Mouse (Mus musculus) limb, embryonic 14.5 days (tissue): ENCODE results near the gene Nipa1. TPM values are rescaled to one million over a fixed set of nuclear protein-coding genes. Genes with fewer than 3 reads are reported as not detected.
A peak's percentile ranks its signal among the peaks of the same experiment; 100 is the strongest.

Source experiments
- ATAC-seq: fragments of 200-750 bp; cut with Nextera tagmentation; 2 replicates; pipeline ENCODE4 v1.8.0; 2017; ENCODE audit warnings: low read depth, moderate number of reproducible peaks, moderate TSS enrichment; ENCODE audit not compliant: low FRiP score
- DNase-seq: peaks from one replicate; pipeline ENCODE4 v3.0.0-alpha.2; 2015; ENCODE audit warnings: low spot score
- H3K27ac ChIP-seq: fragments of 300-500 bp; sonication (generic); replicated peaks from 2 replicates; pipeline ENCODE4 v1.5.1; 2014; ENCODE audit warnings: low read depth, mild to moderate bottlenecking, low read length, moderate library complexity, mixed read lengths
- H3K27me3 ChIP-seq: fragments of 300-500 bp; sonication (generic); 2 replicates; pipeline ENCODE4 v1.6.1; 2014; ENCODE audit warnings: low read length, mixed read lengths; ENCODE audit not compliant: control insufficient read depth, insufficient read depth
- H3K36me3 ChIP-seq: fragments of 300-500 bp; sonication (generic); 2 replicates; pipeline ENCODE4 v1.6.1; 2014; ENCODE audit warnings: mild to moderate bottlenecking, low read length, moderate library complexity, mixed read lengths; ENCODE audit not compliant: control insufficient read depth, insufficient read depth
- H3K4me1 ChIP-seq: fragments of 300-500 bp; sonication (generic); 2 replicates; pipeline ENCODE4 v1.6.1; 2014; ENCODE audit warnings: antibody characterized with exemption, low read length, mixed read lengths; ENCODE audit not compliant: control insufficient read depth, insufficient read depth
- H3K4me2 ChIP-seq: fragments of 300-500 bp; sonication (generic); replicated peaks from 2 replicates; pipeline ENCODE4 v1.6.1; 2014; ENCODE audit warnings: low read depth, mild to moderate bottlenecking, low read length, moderate library complexity; ENCODE audit not compliant: severe bottlenecking
- H3K4me3 ChIP-seq: fragments of 300-500 bp; sonication (generic); replicated peaks from 2 replicates; pipeline ENCODE4 v1.5.1; 2014; ENCODE audit warnings: low read length
- H3K9ac ChIP-seq: fragments of 300-500 bp; sonication (generic); 2 replicates; pipeline ENCODE4 v1.6.1; 2014; ENCODE audit warnings: mild to moderate bottlenecking, low read depth, low read length, moderate library complexity; ENCODE audit not compliant: severe bottlenecking
- H3K9me3 ChIP-seq: fragments of 300-500 bp; sonication (generic); 2 replicates; pipeline ENCODE4 v1.6.1; 2016; ENCODE audit warnings: low read length; ENCODE audit not compliant: control insufficient read depth
- POLR2A ChIP-seq: fragments of 200-500 bp; IDR thresholded peaks from 2 replicates; pipeline ENCODE4 v1.8.0; 2012; ENCODE audit warnings: inconsistent platforms, mild to moderate bottlenecking, moderate library complexity, borderline replicate concordance; ENCODE audit not compliant: insufficient read depth, insufficient read length; ENCODE audit errors: extremely low read depth
- WGBS: fragments of 180-500 bp; shearing (Covaris S2); extraction: QIAGEN DNeasy Blood & Tissue Kit; methylation state at CpG from one replicate; pipeline ENCODE4 v1.1.7; 2014; 5-methylcytosine and 5-hydroxymethylcytosine counted together
- polyA plus RNA-seq, 2 experiments: library from polyadenylated mRNA; depleted of rRNA in 1 of 2; stranded (reverse) in 1 of 2; unstranded in 1 of 2; fragments of >200 nt; fragmentation: Nextera tagmentation in 1 of 2; extraction: Ambion mirVana in 1 of 2; gene quantifications; 2 replicates each; pipeline versions ENCODE4 v1.2.1 to v1.2.3; 2012 to 2014

Gene Nipa1
- polyA plus RNA-seq, 2 experiments: 7.1 to 7.3 TPM

DNA sequence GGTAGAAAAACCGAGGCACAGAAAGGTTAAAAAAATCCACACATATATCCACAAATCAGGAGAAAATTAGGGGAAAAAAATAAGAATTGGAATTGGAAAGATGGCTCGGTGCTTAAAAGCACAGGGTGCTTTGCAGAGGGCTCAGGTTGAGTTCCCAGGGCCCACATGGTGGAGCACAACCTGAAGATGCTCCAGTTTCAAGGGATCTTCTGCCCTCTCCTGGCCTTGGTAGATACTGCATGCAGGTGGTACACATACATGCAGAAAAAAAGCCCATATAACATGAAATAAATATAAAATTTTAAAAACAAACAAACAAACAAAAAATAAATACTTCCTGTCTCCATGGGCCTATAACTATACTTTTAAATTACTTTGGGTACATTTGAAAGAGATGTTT is 45.3 kb downstream of the Nipa1 start:
- Histone ChIP-seq H3K27me3 (no peaks in the 10 kb centered on the region), H3K27ac (no peak overlapping the region), H3K4me3 (no peak overlapping the region), H3K4me1 (no peaks in the 10 kb centered on the region), H3K36me3 (peaks cover 5% of the 10 kb centered on the region), H3K9ac (no peak overlapping the region), H3K4me2 (no peak overlapping the region), H3K9me3 (no peaks in the 10 kb centered on the region)
- 99% methylated on average over 2 of the region's 2 CpGs for WGBS
- no peak for TF ChIP-seq POLR2A
- ATAC-seq (no peak), DNase-seq (no peak)

DNA sequence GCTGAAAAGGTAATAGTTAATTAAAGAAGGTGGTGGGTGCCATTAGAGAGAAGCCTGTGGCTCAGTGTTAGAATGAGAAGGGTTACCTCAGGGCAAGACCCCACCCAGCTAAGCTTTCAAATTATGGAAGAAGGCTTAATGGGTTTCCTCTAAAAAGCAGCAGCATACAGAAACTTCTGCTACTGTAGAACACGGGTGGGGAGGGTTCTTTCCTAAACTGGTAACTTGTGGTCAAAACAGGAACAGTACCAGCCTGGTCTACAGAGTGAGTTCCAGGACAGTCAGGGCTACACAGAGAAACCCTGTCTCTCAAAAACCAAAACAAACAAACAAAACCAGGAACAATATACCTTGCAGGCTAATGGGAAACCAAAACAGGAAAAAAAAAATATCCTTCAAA is 50.3 kb downstream of the Nipa1 start:
- no peak overlapping the region for H3K4me2 ChIP-seq
- TF ChIP-seq POLR2A: no peak
- H3K36me3 ChIP-seq: no peaks in the 10 kb centered on the region; the same call in 1 of the 2 replicates
- ATAC-seq (no peak), DNase-seq (no peak)
- WGBS: 71% methylated on average over 1 of the region's 1 CpGs
- no peak overlapping the region for H3K9ac ChIP-seq
- H3K27me3 ChIP-seq: no peaks in the 10 kb centered on the region
- H3K27ac ChIP-seq: no peak overlapping the region
- H3K4me3 ChIP-seq: no peak overlapping the region
- 0 out of 2 replicates have a peak, but pooled peaks cover 5% of the 10 kb centered on the region for H3K4me1 ChIP-seq
- H3K9me3 ChIP-seq: no peaks in the 10 kb centered on the region

DNA sequence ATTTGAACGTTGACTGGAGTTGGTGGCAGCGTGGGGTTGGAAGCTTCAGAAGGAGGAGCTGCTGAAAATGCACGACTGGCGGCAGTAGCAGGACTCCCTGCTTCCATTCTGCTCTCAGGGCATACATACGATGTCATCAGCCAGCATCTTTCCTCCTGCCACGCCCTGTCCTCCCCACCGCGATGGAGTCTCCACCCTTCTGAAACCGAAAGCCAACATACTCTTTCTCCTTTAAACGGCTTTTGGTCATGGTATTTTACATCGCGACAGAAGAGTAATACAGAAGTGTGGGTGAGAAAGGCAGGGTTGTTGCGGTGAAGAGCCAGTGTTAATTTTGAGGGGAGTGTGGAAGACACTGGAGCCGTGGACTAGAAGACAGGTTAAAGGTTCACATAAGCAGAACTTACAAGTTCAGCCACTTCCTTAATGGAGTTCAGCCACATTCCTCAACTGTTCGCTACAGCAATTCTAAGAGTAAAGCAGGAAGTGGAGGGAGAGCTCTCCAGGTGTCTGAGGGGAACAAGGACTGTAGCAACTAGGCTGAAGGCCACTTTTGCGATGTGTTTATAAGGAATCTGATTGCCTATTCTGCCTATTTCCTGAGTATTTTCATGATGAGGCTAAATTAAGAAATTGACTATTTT is 51.4 kb downstream of the Nipa1 start:
- H3K4me3 ChIP-seq: peak overlapping the region; percentile 28
- ATAC-seq: peak; percentile 17; the same call in 1 of the 2 replicates
- no peak for TF ChIP-seq POLR2A
- 0 out of 2 replicates have a peak, but pooled peaks cover 5% of the 10 kb centered on the region for H3K4me1 ChIP-seq
- peak overlapping the region; percentile 42 for H3K4me2 ChIP-seq
- no peaks in the 10 kb centered on the region for H3K27me3 ChIP-seq
- peak; percentile 13 for DNase-seq
- no peaks in the 10 kb centered on the region for H3K36me3 ChIP-seq
- H3K9me3 ChIP-seq: no peaks in the 10 kb centered on the region
- no peak overlapping the region for H3K27ac ChIP-seq
- 36% methylated on average over 16 of the region's 16 CpGs for WGBS
- peak overlapping the region; percentile 6; the same call in 1 of the 2 replicates for H3K9ac ChIP-seq

DNA sequence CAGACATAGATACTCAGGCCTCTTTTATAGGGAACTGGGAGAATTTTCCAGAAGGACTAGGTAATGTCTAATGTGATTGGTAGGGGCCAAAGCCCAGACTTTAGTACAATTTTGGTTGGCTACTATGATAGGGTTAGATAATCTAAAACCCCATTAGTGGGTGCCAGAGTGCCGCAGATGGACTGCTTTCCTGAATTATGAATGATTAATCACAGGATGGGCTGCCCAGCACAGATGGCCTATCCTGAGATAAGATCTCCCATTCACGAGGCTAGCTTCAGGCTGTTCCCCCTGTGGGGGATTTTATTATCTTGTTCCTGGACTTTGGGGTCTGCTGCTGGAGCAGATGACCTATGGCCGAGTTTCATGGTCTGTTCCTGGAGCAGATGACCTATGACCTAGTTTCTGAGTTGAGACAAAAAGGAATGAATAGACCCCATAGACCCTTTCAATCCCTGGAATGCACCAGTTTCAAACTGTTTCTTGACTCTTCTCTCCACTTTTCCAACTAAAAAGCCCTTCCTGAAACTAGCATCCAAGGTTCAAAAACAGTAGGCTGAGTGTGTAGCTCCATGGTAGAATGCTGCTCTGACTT is 52.8 kb downstream of the Nipa1 start:
- no peak overlapping the region for H3K4me2 ChIP-seq
- H3K27me3 ChIP-seq: no peaks in the 10 kb centered on the region
- no peak overlapping the region for H3K27ac ChIP-seq
- no peak overlapping the region for H3K9ac ChIP-seq
- no peaks in the 10 kb centered on the region for H3K9me3 ChIP-seq
- 37% methylated on average over 3 of the region's 3 CpGs for WGBS
- 0 out of 2 replicates have a peak, but pooled peaks cover 5% of the 10 kb centered on the region for H3K4me1 ChIP-seq
- TF ChIP-seq POLR2A: no peak
- ATAC-seq (no peak), DNase-seq (no peak)
- no peaks in the 10 kb centered on the region for H3K36me3 ChIP-seq
- no peak overlapping the region for H3K4me3 ChIP-seq

DNA sequence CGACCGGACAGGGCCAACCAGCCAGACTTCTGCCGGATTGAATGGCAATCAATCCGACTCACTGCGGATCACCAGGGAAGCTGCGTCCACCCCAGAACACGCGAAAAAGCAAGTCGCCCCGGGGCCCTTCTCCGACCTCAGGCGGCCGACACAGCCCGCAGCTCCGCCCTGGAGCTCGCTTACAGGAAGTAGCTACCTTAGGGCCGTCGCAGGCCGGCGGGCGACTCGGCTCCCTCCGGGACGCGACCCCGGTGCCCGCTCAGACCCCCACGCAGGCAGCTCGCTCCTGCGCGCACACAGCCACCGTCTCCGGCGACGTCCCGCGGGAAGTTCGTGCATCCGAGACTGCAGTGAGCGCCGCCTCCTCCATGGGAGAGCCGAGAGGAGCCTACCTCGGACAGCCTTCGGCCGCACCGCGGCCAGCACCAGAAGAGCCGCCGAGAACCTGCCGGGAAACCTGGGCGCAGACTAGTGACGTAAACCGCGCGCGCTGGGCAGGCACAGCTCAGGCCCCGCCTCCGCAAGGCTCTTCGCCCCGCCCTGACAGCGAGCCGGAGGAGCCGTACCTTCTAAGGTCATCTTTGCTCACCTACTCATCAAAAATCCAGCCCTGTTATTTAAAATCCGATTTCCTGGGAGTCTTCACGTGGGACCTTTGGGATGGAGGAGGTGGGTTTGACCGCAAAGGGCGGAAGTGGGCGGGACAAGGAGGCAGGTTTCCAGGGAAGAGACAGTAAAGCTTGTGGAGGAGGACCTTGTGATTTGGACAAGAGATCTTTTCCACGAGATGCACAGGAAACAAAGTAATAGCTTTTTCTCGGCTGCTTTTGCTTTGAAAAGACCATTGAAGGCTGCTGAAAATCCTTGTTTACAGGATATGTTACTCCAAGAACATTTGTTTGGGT is 57.5 kb downstream of the Nipa1 start, which contains the start of gene Nipa2:
Gene Nipa2, minus strand, starts transcription at position 473 of the 905 bp plus-strand sequence.
- no peaks in the 10 kb centered on the region for H3K9me3 ChIP-seq
- no peaks in the 10 kb centered on the region for H3K36me3 ChIP-seq
- peak; percentile 92; the same call in 1 of the 2 replicates for TF ChIP-seq POLR2A
- under 1% methylated on average over 69 of the region's 70 CpGs for WGBS
- H3K27ac ChIP-seq: peak within 1 kb of the TSS; percentile 76
- DNase-seq (peak; percentile 89), ATAC-seq (peak; percentile 98)
- no peaks in the 10 kb centered on the region for H3K4me1 ChIP-seq
- H3K4me2 ChIP-seq: peak within 1 kb of the TSS; percentile 74
- peak within 1 kb of the TSS; percentile 77 for H3K4me3 ChIP-seq
- no peaks in the 10 kb centered on the region for H3K27me3 ChIP-seq
- H3K9ac ChIP-seq: peak within 1 kb of the TSS; percentile 84
